Mouse (Mus musculus) MEL (cell line): ENCODE results near the gene Aldh16a1. TPM values are rescaled to one million over a fixed set of nuclear protein-coding genes. Genes with fewer than 3 reads are reported as not detected.

ENCODE experiments used
- DNase-seq: peaks from one replicate; pipeline ENCODE4 v3.0.0; 2011; ENCODE audit warnings: low read depth, low spot score
- H3K27ac ChIP-seq: 2 replicates; pipeline ENCODE4 v1.5.1; 2012; ENCODE audit warnings: low read depth, mild to moderate bottlenecking, control low read depth, low read length, moderate library complexity; ENCODE audit not compliant: control insufficient read depth
- H3K27me3 ChIP-seq, 2 experiments: fragments of 150-350 bp in 1 of 2; sonication (generic) in 1 of 2; 2 replicates each; pipeline ENCODE4 v1.6.1; 2012; ENCODE audit warnings: low read length in 2 of 2, mild to moderate bottlenecking in 2 of 2, improper control_type of control experiment in 1 of 2, moderate library complexity in 1 of 2; ENCODE audit not compliant: insufficient read depth in 2 of 2, control insufficient read depth in 1 of 2
- H3K36me3 ChIP-seq, 2 experiments: 2 replicates each; pipeline ENCODE4 v1.6.1; 2012 to 2014; ENCODE audit warnings: low read length in 2 of 2, improper control_type of control experiment in 1 of 2, inconsistent platforms in 1 of 2, mild to moderate bottlenecking in 1 of 2; ENCODE audit not compliant: insufficient read depth in 2 of 2, control insufficient read depth in 1 of 2
- H3K4me1 ChIP-seq, 2 experiments: fragments of 150-350 bp in 1 of 2; sonication (generic) in 1 of 2; 2 replicates each; pipeline ENCODE4 v1.6.1; 2012; ENCODE audit warnings: low read length in 2 of 2, improper control_type of control experiment in 1 of 2, mild to moderate bottlenecking in 1 of 2; ENCODE audit not compliant: insufficient read depth in 2 of 2, control insufficient read depth in 1 of 2
- H3K4me3 ChIP-seq, 2 experiments: fragments of 150-350 bp in 1 of 2; sonication (generic) in 1 of 2; 2 replicates each; pipeline ENCODE4 v1.5.1; 2012; ENCODE audit warnings: low read depth in 2 of 2, low read length in 2 of 2, mild to moderate bottlenecking in 2 of 2, moderate library complexity in 2 of 2, control low read depth in 1 of 2, improper control_type of control experiment in 1 of 2; ENCODE audit not compliant: control insufficient read depth in 1 of 2, insufficient read depth in 1 of 2
- H3K79me2 ChIP-seq: 2 replicates; pipeline ENCODE4 v1.6.1; 2012; ENCODE audit warnings: mild to moderate bottlenecking, low read length, moderate library complexity; ENCODE audit not compliant: control insufficient read depth, poor library complexity, insufficient read depth
- H3K9ac ChIP-seq: 2 replicates; pipeline ENCODE4 v1.6.1; 2012; ENCODE audit warnings: low read depth, mild to moderate bottlenecking, control low read depth, low read length, moderate library complexity; ENCODE audit not compliant: control insufficient read depth, poor library complexity, severe bottlenecking
- H3K9me3 ChIP-seq: fragments of 150-350 bp; sonication (generic); replicated peaks from 2 replicates; pipeline ENCODE4 v1.6.1; 2012; ENCODE audit warnings: mild to moderate bottlenecking, low read length, improper control_type of control experiment, moderate library complexity; ENCODE audit not compliant: insufficient read depth
- CTCF ChIP-seq, 3 experiments: IDR thresholded peaks in 2 of 3; conservative IDR thresholded peaks in 1 of 3; 2 replicates each; pipeline ENCODE4 v1.5.1; 2011 to 2012; ENCODE audit warnings: low read length in 3 of 3, low read depth in 2 of 3, mild to moderate bottlenecking in 2 of 3, improper control_type of control experiment in 1 of 3, inconsistent platforms in 1 of 3, mixed read lengths in 1 of 3, moderate library complexity in 1 of 3; ENCODE audit not compliant: control insufficient read depth in 1 of 3, insufficient read depth in 1 of 3, poor library complexity in 1 of 3, severe bottlenecking in 1 of 3
- EP300 ChIP-seq, 2 experiments: IDR thresholded peaks; 2 replicates each; pipeline ENCODE4 v1.6.1; 2011; ENCODE audit warnings: improper control_type of control experiment in 2 of 2, low read length in 2 of 2, low read depth in 1 of 2, mild to moderate bottlenecking in 1 of 2
- ETS1 ChIP-seq: IDR thresholded peaks from 2 replicates; pipeline ENCODE4 v1.6.1; 2012; ENCODE audit warnings: low read depth, mild to moderate bottlenecking, inconsistent platforms, low read length, improper control_type of control experiment, moderate library complexity
- HCFC1 ChIP-seq: IDR thresholded peaks from 2 replicates; pipeline ENCODE4 v1.6.1; 2012; ENCODE audit warnings: low read depth, mild to moderate bottlenecking, inconsistent platforms, low read length, improper control_type of control experiment, moderate library complexity
- JUND ChIP-seq: IDR thresholded peaks from 2 replicates; pipeline ENCODE4 v1.6.1; 2011; ENCODE audit warnings: low read depth, mild to moderate bottlenecking, improper control_type of control experiment, low read length
- MEF2A ChIP-seq: IDR thresholded peaks from 2 replicates; pipeline ENCODE4 v1.6.1; 2014; ENCODE audit warnings: low read depth, mild to moderate bottlenecking, inconsistent platforms, low read length, improper control_type of control experiment; ENCODE audit not compliant: poor library complexity, insufficient replicate concordance, severe bottlenecking; ENCODE audit errors: extremely low read depth
- NRF1 ChIP-seq: IDR thresholded peaks from 2 replicates; pipeline ENCODE4 v1.6.1; 2014; ENCODE audit warnings: low read depth, mild to moderate bottlenecking, inconsistent platforms, low read length, improper control_type of control experiment, moderate library complexity; ENCODE audit not compliant: poor library complexity, insufficient read depth, severe bottlenecking
- POLR2A ChIP-seq, 2 experiments: IDR thresholded peaks; 2 replicates each; pipeline ENCODE4 v1.6.1; 2011 to 2012; ENCODE audit warnings: low read length in 2 of 2, mild to moderate bottlenecking in 2 of 2, control low read depth in 1 of 2, improper control_type of control experiment in 1 of 2, low read depth in 1 of 2, moderate library complexity in 1 of 2; ENCODE audit not compliant: control insufficient read depth in 1 of 2, insufficient read depth in 1 of 2, poor library complexity in 1 of 2
- POLR2AphosphoS2 ChIP-seq: IDR thresholded peaks from 2 replicates; pipeline ENCODE4 v1.6.1; 2011; ENCODE audit warnings: low read length, improper control_type of control experiment
- SIN3A ChIP-seq: IDR thresholded peaks from 2 replicates; pipeline ENCODE4 v1.6.1; 2012; ENCODE audit warnings: low read length, improper control_type of control experiment, inconsistent platforms
- TCF12 ChIP-seq: IDR thresholded peaks from 2 replicates; pipeline ENCODE4 v1.6.1; 2014; ENCODE audit warnings: low read depth, mild to moderate bottlenecking, inconsistent platforms, low read length, improper control_type of control experiment, moderate library complexity
- ZMIZ1 ChIP-seq: IDR thresholded peaks from 2 replicates; pipeline ENCODE4 v1.6.1; 2012; ENCODE audit warnings: low read depth, mild to moderate bottlenecking, inconsistent platforms, low read length, improper control_type of control experiment, moderate library complexity
- polyA plus RNA-seq, 2 experiments: library from polyadenylated mRNA; stranded (reverse) in 1 of 2; unstranded in 1 of 2; fragments of >175 nt in 1 of 2; fragments of >200 nt in 1 of 2; gene quantifications; 2 replicates each; pipeline versions ENCODE4 v1.2.1 to v1.2.4; 2012; ENCODE audit warnings: low replicate concordance in 2 of 2, low read depth in 1 of 2; ENCODE audit not compliant: insufficient read length in 2 of 2, insufficient read depth in 1 of 2, missing spikeins in 1 of 2
- total RNA-seq: library from RNA; depleted of rRNA; stranded (reverse); fragments of 300-350 nt; gene quantifications from 2 replicates; pipeline ENCODE4 v1.2.3, GENCODE M21; 2012

Aldh16a1 gene
- total and polyA plus RNA-seq, 3 experiments: 33.9 to 61.6 TPM; not detected in 1

GRCm38 (mm10) chr7:45134544-45135026, 19.8 kb downstream of the Aldh16a1 start:
- Histone ChIP-seq H3K36me3 (peaks cover 0 to 22% of the 10 kb centered on the region in 2 experiments; a peak in 2 of 4 replicates), H3K4me3 (peak overlapping the region; percentile 61 to 74), H3K79me2 (peaks cover 6% of the 10 kb centered on the region), H3K9ac (peak overlapping the region; percentile 75), H3K27ac (peak overlapping the region; percentile 92), H3K27me3 (no peaks in the 10 kb centered on the region), H3K9me3 (no peaks in the 10 kb centered on the region), H3K4me1 (peaks cover 11 to 33% of the 10 kb centered on the region in 2 experiments)
- TF ChIP-seq TCF12 (0 out of 2 replicates have a peak, but pooled peaks have one; percentile 4), SIN3A (no peak), NRF1 (no peak), HCFC1 (0 out of 2 replicates have a peak, but pooled peaks have one; percentile 30), ZMIZ1 (peak; percentile 54; the same call in 1 of the 2 replicates), MEF2A (no peak), EP300 (IDR thresholded peaks at IDR 0.05; ENCODE audit: low read depth in 1 of 2, low read length in 2 of 2) (no peak), POLR2AphosphoS2 (0 out of 2 replicates have a peak, but pooled peaks have one; percentile 26), JUND (no peak), POLR2A (IDR thresholded peaks at IDR 0.05; ENCODE audit: control insufficient read depth in 1 of 2, insufficient read depth in 1 of 2, low read depth in 1 of 2, low read length in 2 of 2, poor library complexity in 1 of 2) (peak; percentile 41 to 53; a peak in 2 of 4 replicates)
- DNase-seq: peak; percentile 92

- no peak overlapping the region; the same call in 1 of the 2 replicates for H3K9ac ChIP-seq
- H3K4me3 ChIP-seq: no peak overlapping the region
- H3K79me2 ChIP-seq: peaks cover 12% of the 10 kb centered on the region
- peaks cover 0 to 21% of the 10 kb centered on the region in 2 experiments; a peak in 2 of 4 replicates for H3K36me3 ChIP-seq
- peaks cover 10 to 28% of the 10 kb centered on the region in 2 experiments for H3K4me1 ChIP-seq
- no peak overlapping the region for H3K27ac ChIP-seq
- H3K9me3 ChIP-seq: no peaks in the 10 kb centered on the region
- H3K27me3 ChIP-seq: no peaks in the 10 kb centered on the region
- TF ChIP-seq MEF2A: no peak
- TF ChIP-seq POLR2A (IDR thresholded peaks at IDR 0.05; ENCODE audit: control insufficient read depth in 1 of 2, insufficient read depth in 1 of 2, low read depth in 1 of 2, low read length in 2 of 2, poor library complexity in 1 of 2): 0 out of 4 replicates have a peak, but pooled peaks of 1 of the 2 experiments have one; percentile 32
- no peak for TF ChIP-seq ETS1
- TF ChIP-seq CTCF (IDR thresholded peaks at IDR 0.05 in 2 of 3, conservative IDR thresholded peaks at IDR 0.05 in 1 of 3; ENCODE audit: control insufficient read depth in 1 of 3, insufficient read depth in 1 of 3, low read depth in 2 of 3, low read length in 3 of 3, poor library complexity in 1 of 3, severe bottlenecking in 1 of 3): peak in 2 of 3 experiments; percentile 50 to 72; a peak in 4 of 6 replicates
- peak; percentile 84 for DNase-seq
These were observed 20.8 kb downstream of the Aldh16a1 start for GRCm38 (mm10) chr7:45133446-45134159.
